Mouse (Mus musculus) embryonic fibroblast, embryonic 13.5 days (primary cell): ENCODE results near the gene Orm2.

Experiments
- CTCF ChIP-seq: IDR thresholded peaks from 2 replicates; pipeline ENCODE4 v1.5.1; 2011; ENCODE audit warnings: mild to moderate bottlenecking, control low read depth, low read length, moderate library complexity, borderline replicate concordance; ENCODE audit not compliant: insufficient read depth
- POLR2A ChIP-seq: IDR thresholded peaks from 2 replicates; pipeline ENCODE4 v1.6.1; 2011; ENCODE audit warnings: low read depth, mild to moderate bottlenecking, control low read depth, low read length, moderate library complexity

DNA sequence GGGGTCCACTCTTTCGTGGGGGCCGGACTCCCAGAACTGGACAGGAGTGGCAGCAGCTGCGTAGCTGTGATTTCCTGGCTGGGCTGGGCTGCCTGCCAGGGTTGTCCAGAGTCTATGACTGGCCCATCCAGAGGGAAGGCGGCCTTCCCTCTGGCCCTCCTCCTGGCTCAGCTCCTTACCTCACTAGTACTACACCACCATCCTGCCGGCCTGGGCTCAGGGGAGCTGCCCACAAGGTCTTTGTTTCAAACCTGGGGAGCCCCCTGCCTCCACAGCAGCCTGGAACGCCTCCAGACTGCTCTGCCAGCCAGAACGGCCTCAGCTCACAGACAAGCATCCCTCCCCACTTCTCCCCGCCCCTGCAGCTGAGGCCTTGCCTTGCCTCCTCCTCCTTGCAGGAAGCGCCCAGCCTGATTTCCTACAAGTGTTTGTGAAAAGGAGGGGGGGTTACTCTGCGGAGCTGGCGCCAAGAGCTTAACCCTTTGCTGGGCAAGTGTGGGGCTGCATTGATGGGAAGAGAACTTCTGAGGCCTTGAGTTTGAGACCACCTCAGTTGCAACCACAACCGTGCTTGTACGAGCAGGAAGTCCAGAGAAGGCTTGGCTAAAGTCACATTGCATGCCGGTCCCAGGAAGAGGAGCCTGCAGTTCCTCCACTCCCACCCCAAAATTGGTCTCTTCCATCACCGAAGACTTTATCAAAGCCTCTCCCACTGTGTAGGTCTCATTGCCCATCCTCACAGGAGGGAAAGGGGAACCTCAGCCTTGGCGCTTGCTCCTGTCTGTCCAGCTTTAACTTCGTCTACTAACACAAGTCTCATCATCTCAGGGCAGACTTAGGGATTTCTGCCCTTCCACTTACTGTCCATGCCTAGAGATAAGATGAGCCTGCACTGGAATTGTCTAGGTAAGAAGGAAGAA lies 41.1 kb downstream of the Orm2 start, which contains the start of gene Akna:
- TF ChIP-seq POLR2A (peak; percentile 70), CTCF (no peak)
